Mouse (Mus musculus): ENCODE data around the gene Mpzl1. TPM values are rescaled to one million over a fixed set of nuclear protein-coding genes. Genes with fewer than 3 reads are reported as not detected.
A peak's percentile ranks its signal among the peaks of the same experiment; 100 is the strongest.

Mpzl1 gene
- total RNA-seq, 1 experiment from 2014 or later = 39.1 TPM

DNA sequence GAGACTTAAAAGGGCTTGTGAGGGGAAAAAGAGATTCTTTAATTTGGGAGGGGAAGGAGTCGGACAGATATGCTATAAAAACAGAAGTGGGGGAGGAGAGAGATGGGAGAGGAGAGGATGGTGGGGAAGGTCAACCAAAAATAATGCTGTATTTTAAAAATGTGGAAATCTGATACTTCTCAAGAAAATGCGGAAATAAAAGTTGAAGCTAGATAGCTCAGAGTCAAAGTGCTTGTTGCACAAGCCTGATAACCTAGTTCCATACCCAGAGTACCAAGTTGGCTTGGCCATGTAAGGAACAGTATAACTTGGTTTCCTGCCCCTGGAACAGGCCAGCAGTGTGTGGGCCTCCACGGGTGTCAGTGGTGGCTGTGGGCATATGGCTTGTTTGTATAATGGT lies 19.5 kb downstream of the Mpzl1 start:
- no peak for DNase-seq

DNA sequence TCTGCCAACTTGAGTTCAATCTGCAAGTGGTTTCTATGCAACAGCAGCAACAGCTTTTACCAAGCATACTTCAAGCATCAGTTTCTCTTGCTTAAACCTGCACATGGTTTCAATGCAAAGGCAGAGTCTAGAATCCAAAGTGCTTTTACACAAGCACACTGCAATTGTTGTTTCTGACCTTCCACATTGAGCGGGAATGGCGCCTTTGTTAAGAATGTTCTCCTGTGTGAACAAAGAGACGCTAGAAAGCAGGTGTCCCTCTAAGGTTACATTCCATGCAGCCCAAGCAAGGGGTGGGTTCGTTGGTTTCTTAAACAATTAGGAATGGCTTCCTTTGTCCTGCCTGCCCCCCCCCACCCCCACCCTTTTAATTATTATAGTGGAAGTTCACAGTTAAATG lies 20.4 kb downstream of the Mpzl1 start:
- no peak for DNase-seq

DNA sequence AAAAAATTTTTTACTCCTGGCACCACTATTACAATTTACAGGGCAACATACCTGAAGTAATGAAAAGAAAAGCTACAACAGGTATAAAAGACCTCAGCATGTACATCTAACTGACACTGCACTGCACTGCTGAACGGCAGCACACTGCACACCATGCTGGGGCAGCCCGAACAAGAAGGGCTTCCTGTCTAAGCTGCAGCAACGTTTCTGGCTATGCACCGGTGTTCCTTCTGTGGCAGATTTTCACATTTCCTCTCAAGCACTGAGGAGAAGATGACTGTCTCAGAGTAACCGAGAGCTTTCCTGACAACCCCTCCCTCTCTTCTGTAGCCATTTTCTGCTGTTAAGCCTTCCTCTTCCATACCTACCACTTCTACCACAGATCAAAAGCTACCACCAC lies 21.6 kb downstream of the Mpzl1 start:
- DNase-seq = no peak

DNA sequence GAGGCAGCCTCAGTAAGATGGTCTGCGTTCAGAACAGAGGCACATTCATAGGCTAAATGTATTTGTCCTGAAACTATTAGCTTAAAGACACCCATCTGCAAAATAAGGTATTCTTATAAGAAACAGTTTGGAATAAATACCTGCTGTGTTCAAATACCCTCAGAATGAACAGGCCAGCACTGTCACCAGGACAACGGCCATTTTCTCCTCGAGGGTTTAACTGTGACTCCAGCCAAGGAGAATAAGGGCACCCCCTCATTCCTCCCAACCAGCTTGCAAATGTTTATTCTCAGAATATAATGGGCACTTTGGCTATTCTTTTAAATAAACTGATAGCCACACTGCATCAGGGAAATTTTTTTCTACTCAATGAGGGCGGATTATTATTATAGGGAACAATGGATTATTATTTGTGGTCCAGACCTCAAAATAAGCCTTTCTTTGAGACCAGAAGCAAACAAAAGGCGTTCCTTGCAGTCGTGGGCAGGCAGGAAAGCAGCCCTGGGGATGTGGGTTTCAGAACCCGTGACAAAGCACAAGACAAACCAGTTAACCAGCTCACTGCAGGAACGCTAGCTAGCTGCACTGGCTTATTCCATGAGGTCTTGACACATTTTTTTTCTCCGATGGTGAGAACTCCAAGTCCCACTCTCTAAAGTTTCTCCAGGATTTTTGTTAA lies 23.9 kb downstream of the Mpzl1 start:
- DNase-seq = no peak

DNA sequence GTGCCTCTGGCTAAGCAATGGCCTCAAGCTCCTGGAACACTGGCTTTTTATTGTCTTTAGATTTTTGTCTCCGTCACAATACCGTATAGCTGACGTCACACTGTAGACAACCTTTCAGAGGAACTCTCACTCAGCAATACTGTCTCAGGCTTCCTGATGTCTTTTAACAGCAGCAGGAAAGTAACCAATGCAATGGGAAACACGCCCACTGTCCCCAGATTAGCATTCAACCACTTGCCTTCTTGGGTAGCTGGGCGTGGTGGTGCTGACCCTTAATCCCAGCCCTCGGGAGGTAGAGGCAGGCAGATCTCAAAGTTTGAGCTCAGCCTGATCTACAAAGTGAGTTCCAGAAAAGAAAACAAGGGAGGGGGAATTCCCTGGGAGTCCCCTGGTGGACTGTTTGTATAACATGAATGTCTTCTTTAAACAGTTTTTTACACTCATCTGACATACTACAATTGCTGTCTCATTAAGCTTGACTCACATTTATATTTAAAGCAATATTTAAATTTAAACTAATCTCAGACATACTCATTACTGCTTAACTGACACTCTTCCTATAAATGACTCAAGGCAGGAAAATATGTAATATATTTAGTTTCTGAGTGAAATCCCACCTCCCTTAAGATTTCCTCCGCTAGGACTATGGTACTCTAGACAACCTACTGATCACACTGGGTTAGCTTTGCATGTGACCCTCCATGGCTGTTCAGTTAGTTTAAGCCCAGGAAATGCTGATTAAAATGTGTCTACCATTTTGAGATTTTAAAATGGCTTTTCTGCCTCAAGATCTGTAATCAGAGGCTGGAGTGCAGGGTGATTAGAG lies 24.6 kb downstream of the Mpzl1 start:
- no peak for DNase-seq

DNA sequence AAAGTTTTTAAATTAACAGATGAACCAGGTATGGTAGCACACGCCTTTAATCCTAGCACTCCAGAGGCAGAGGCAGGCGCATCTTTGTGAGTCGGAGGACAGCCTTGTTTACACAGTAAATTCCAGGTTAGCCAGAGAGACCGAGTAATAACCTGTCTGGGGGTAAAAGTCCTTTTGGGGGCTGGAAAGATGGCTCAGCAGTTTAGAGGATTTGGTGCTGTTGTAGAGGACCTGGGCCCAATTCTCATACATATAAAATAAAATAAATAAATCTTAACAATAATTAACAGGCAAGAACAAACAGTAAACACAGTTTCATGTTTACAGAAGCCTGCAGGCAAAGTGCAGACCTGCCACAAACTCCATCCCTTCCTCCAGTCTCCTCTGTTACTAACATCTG lies 25.4 kb downstream of the Mpzl1 start:
- DNase-seq = no peak

DNA sequence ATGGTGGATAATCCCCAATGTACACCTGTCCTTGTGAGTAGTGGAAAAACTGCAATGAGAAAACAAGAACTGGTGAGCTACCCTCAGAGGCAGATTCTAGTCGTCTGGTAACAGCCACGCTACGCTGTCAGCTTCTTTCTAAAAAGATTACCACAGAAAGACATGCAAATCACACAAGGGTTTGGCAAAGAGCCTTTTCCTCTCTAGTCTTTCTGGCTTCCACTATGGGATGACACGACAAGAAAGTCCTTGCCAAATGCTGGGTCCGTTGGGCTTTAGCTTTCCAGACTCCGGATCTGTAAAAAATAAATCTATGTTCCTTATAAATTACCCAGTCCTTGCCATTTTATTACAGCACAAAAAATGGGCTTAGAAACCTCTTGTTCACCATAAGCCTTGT lies 28.6 kb downstream of the Mpzl1 start:
- no peak for DNase-seq

DNA sequence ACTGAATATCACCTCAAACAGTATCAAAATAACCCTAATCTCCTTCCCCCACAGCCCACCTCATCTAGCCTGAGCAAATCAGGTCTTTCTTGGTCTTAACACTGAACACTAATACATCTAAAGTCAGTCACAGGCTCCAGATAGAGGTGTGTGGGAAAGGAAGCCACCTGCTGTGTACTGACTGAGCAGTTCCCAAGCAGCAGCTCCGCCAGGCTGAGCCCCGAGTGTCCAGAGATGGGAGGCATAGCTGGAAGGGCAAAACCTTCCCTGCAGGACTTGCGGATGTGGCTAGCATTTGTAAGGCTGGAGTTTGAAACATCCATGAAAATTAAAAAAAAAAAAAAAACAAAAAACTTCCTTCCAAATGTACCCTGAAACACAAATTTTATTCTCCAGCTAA lies 29.2 kb downstream of the Mpzl1 start:
- no peak for DNase-seq

DNA sequence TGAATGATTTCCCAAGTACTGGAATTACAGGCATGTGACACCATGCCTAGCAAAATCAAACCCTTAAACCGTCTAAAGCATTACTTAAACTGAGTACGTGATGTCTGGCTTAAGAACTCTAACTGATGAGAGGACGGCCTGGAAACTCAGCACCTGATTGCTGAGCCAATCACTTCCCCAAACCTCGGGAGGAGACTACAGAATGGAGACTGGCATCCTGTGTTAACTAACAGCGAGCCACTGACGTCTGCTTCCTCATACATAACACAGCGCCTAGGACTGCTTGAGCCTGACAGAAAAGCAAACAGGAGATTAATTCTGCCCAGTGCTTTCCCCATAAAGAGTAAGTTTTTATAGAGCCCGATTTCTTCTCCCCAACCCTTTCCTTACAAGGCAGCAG lies 30.1 kb downstream of the Mpzl1 start:
- DNase-seq = no peak

DNA sequence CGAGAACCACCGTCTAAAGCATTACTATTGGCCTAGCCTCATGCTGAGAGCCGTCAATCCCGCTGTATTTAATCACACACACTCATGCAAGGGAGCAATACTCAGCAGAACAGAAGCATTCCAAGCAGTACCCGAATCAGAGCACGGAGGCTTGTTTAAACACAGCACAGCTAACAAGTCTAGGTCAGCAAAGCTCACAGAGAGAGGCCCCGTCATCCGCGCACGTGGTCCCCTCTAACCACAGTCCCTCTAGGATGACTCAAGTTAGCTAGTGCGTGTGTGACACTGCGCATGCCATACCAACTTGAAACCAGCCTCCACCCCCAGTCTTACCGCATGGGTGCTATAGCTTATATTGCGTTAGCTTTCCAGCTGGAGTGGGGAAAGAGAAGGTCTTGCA lies 31.1 kb downstream of the Mpzl1 start:
- DNase-seq = no peak

DNA sequence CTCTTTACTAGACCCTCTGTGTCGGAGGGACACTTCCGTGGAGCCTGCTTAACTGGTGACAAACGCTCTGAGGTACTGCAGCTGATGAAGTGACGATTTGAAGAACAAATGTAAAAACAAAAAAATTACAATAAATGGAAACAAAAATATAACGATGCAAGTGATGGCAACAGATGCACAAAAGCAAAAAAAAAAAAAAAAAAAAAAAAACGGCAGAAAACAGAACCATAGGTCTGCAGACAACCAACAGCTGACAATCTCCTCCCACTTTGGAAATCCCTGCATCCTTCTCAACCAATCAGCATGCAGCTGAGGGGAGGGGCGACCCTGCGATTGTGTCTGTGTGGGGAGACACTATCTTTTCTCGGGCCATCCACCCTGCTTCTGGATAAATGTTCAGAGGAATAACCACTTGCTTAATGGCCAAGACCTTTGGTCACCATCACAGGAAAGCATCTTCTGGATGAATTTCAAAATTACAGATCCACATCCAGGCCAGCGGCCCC lies 32.5 kb downstream of the Mpzl1 start:
- DNase-seq = no peak

DNA sequence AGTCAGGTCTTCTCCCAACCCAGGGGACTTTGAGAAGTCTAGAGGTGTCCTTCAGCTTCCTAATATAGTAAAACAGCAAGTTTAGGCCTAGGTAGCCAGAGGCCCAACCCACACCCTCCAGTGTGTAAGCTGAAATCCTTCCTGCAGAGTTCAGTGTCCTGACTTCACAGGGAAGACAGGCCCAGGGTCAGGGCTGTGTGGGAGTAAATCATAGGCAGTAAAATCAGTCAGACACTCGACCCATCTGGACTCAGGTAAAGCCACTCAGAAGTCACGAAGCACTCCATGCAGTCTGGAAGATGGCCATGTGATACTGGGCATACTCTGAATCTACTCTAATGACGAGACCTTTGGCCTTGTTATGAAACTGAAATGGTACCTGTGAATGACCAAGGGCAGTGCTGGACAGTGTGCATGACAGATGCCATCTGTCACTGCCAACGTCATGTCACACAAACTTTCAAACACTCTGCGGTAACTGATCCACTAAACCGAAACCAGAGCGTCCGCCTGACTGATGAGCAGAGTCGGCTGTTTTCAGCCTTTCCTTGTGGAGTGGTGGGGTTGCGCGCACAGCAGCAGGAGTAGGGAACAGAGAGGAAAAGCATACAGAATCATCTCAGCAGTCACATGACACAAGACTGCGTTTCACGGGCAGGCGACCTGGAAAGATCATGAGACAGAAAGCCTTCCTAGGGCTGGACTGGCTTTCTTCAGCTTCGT lies 39.5 kb downstream of the Mpzl1 start:
- DNase-seq = no peak

DNA sequence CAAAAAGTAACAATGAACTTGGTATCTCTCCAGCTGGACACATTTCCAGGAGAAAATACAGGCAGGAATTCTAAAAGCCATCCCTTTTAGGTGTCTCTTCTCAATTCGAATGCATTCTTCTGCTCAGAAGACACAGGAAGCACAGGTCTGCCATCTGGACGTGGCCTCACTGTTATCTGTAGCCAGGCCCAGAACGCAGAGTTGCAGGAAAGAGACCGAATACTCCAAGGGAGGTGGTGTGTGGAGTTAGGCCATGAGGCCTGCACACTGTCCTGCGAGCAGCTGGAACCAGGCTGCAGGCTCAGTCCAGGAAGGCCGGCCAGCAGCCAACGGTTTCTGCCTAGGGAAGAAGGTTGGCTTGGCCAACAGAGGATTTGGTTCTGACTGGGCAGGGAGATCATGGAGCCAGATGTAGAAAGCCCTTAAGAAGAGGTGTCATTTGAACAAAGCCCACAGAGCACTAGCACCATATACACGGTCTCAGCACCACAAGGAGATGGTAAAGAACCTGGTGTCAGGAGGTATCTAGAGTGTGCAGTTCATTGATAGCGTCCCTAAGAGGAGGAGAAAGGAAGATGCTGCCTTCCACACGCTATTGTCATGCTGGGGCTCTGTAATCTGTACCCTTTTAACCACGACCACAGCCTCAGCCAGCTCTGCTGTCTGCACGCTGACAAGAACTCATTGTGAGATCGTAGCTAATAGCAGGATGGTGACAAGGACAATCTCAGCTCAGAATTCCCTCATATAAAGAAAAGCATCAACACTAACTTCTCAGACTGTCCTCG lies 41.8 kb downstream of the Mpzl1 start:
- peak; percentile 21 for DNase-seq

DNA sequence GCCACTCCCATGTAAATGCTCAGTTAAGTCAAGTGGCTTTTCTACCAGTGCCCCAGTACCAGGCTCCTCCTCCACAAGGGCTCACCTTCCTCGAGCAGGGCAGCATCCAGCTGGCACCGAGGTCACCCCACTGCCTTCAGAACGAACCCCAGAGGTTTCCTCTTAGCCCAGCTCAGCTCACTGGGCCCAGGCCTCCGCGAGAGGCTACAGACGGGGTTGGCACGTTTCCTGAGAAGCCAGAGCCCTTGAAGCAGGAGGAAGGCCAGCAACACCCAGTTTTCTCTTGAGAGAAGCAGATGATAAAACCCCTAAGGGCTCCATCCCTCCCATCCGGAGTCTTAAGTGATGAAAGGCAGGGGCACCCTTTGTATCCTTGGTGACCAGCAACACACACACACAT lies 43.6 kb downstream of the Mpzl1 start:
- DNase-seq = peak; percentile 35

DNA sequence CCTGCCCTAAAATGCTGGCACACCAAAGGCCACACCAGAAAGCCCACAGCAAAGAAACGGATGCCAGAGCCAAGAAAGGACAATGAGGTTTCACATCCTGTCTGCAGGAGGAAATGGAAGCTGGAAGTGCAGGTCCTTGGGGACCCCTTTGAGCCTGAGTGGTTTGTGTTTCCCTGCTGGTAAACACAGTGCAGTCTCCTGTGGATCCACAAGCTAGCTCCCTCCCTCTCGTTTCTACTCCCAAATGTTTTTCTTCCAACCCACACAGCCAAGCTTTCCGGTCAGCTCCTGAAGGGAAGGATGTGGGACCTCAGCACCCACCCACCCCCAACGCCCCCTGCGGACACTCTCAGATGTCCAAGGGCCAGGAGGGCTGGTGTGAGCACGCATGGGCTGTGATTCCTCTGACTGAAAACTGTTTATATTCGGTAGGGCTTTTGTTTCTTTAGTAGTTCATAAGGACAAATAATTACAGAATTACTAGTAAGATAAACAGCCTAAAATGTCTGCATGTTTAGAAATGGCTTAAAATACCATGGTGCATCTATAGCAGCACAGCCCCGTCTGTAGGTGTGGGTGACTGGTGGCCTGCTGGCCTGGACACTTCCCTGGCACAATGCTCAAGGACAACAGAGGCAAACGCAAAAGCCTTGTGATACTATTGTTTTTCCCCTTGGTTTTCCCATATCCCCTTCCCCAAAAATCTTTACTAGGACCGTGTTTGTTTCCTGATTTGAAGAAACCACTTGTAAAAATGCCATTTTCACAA lies 44.9 kb downstream of the Mpzl1 start:
- DNase-seq = peak; percentile 54

DNA sequence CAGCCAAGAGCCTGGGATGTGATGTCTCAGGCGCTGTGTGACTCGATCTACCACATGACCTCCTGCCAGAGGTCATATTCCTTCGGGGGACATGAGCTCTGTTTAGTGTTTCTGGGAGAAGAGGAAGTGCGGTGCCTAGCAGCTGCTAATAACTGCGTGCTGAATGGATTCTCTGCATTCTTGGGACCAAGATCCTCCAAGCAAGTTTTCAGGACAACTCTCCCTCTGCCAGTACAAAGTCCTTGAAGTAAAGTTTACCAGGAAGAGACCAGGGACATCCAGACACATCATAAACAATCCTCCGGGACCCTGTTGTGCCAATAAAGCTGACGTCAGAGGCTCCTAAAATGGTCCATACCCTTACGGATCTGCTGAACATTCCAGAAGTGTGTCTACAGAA lies 46.5 kb downstream of the Mpzl1 start:
- DNase-seq = no peak

DNA sequence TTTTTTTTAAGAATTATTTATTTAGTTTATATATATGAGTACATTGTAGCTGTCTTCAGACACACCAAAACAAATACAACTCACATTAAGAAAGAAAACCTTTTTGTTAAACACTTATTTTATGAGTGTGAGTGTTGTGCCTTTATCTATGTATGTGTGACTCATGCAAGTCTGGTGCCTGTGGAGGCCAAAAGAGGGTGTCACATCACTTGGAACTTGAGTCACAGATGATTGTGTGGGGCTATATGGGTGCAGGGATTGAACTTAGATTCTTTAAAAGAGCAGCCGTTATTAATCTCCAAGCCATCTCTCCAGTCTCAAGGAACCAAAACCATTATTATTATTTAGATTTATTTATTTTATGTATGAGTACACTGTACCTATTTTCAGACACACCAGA lies 48.0 kb downstream of the Mpzl1 start:
- no peak for DNase-seq

DNA sequence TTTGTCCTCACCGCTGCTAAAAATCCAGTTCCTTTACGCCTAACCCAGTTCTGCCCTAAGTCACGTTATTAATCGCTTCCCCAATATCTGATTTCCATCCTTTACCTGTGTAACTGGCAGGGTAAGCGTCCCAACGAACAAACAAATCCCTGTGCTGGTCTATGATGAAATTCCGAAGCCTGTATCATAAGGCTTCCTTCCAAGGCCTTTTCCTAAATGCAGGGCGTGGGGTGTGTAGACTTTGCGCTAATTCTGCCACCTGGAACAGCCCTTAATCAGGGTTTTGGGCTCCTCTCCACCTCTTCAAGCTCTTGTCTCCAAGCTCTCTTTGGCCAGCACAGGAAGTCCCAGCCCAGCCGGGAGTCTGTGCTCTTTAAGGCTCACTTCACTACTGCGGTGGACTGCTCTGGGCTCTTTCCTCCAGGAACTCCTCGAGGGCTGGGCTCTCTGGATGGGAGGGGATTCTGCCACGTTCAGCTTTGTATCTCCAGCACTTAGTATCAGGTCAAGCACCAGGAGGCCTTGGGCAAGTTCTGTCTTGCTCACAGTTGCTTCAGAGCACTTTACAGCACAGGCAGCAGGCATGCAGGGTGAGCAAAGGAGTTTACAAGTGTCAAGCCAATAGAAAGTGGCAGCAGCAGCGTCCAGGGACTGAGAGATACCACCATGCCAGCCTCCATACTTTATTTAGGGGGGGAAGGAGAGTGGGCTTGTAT lies 48.8 kb downstream of the Mpzl1 start:
- peak; percentile 19 for DNase-seq

DNA sequence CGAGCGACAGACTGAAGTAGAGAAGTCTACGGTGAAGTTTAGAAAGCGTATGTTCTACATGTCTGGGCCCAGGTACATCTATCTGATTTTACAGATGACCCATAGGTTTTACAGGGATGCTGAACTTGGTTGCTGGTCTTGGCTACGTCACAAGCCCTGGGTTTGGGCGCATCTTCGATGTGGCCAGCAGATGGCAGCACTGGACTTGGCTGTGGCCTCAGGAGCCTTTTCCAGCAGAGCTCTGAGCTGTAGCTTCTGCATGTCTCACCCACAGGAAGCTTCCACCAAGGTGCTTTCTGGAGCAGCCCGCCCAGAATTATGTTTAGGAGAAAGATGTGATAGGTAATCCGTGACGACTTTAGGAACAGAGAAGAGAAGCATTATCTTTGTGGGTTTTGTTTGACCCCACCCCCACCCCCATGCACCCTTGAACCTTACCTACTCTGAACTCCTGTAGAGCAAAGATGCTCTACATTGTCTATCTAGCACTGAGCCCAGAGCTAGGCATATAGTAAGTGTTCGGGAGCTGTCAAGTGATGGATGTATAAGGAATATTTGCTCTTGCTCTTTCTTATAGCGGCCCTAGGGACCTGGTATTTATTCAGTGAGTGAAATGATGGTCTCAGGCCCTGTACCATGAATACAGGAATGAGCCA lies 50.7 kb downstream of the Mpzl1 start:
- peak; percentile 94 for DNase-seq

DNA sequence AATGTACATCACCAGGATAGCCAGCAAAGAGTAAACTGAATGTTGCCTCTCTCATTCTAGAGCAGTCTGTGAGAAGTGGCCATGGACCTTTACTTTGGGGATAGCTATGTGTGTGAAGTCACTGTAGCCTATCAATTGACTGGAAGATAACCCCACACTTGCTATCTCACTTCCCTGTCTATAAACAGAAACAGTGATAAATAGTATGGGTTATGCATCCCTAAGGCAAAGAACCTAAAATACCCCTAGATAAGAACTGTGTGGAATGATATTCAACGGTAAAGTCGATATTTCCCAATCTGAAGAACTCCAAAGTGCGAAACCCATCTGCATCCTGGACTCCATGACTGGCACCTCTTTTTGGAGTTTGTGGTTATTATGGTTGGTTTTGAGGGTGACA lies 53.1 kb downstream of the Mpzl1 start:
- DNase-seq = no peak

Data from adrenal gland, postnatal 14 days (tissue).